Mouse (Mus musculus): ENCODE data around the gene Usp46.

- no peak for TF ChIP-seq MAFK (IDR thresholded peaks at IDR 0.05; ENCODE audit: insufficient read depth, low read depth, low read length)
- TF ChIP-seq CHD2 (IDR thresholded peaks at IDR 0.05; ENCODE audit: low read depth, low read length): no peak
Observed at GRCm38 (mm10) chr5:74077959-74078358, 9.7 kb upstream of the Usp46 start.
